Mouse (Mus musculus) midbrain, embryonic 10.5 days (tissue): ENCODE results near the gene Nr3c2. TPM values are rescaled to one million over a fixed set of nuclear protein-coding genes. Genes with fewer than 3 reads are reported as not detected.

Experiments
- DNase-seq: peaks from one replicate; pipeline ENCODE4 v3.0.0-alpha.2; 2017; ENCODE audit warnings: low spot score
- H3K27ac ChIP-seq: fragments of 300-500 bp; sonication (generic); replicated peaks from 2 replicates; pipeline ENCODE4 v1.5.1; 2016; ENCODE audit warnings: mild to moderate bottlenecking
- H3K27me3 ChIP-seq: fragments of 300-500 bp; sonication (generic); 2 replicates; pipeline ENCODE4 v1.6.1; 2016; ENCODE audit warnings: low read depth, mild to moderate bottlenecking; ENCODE audit not compliant: poor library complexity, severe bottlenecking
- H3K36me3 ChIP-seq: fragments of 300-500 bp; sonication (generic); 2 replicates; pipeline ENCODE4 v1.6.1; 2016; ENCODE audit warnings: mild to moderate bottlenecking, moderate library complexity
- H3K4me1 ChIP-seq: fragments of 300-500 bp; sonication (generic); 2 replicates; pipeline ENCODE4 v1.6.1; 2016
- H3K4me3 ChIP-seq: fragments of 300-500 bp; sonication (generic); 2 replicates; pipeline ENCODE4 v1.5.1; 2016; ENCODE audit warnings: mild to moderate bottlenecking, moderate library complexity
- H3K9me3 ChIP-seq: fragments of 300-500 bp; sonication (generic); replicated peaks from 2 replicates; pipeline ENCODE4 v1.6.1; 2016; ENCODE audit warnings: mild to moderate bottlenecking
- WGBS: fragments of 180-500 bp; shearing (Covaris S2); methylation state at CpG from one replicate; pipeline ENCODE4 v1.1.7; 2016; 5-methylcytosine and 5-hydroxymethylcytosine counted together
- polyA plus RNA-seq: library from polyadenylated mRNA; unstranded; fragments of >200 nt; fragmentation: Nextera tagmentation; extraction: Ambion mirVana; gene quantifications from 2 replicates; pipeline ENCODE4 v1.2.1, GENCODE M21; 2016

Nr3c2 gene
- polyA plus RNA-seq, 1 experiment from 2014 or later: 0.26 TPM

DNA sequence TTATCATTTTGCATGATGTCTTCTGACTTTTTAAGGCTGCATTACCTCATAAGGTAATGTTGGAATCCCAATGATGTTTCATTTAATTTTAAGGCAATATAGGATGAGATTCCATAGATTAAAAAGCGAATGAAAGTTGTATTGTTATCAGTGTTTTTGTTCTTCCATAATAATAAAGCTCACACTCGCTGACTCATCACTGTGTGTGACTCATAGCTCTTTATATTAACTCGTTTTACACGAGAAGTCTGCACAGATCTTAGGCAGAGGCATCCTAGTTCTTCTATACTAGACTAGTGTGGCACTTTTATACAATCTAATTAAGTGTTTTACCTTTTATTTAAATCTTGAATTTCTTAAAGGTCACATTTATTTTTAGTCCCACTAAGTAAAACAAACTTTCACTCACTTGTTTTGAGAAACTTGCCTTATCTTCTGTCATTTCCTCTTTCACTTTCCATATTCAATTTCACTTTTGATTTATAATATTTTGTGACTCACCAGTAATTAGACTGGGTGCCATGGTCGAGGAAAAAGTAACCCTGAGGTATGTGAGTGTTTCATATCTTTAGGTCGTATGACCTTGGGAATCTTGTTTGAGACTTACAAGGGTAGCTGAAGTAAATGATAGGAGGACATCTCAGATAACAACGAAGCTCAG lies 217.3 kb downstream of the Nr3c2 start:
- Histone ChIP-seq H3K27ac (no peak overlapping the region), H3K4me3 (no peak overlapping the region), H3K36me3 (no peaks in the 10 kb centered on the region), H3K4me1 (no peaks in the 10 kb centered on the region), H3K27me3 (no peaks in the 10 kb centered on the region), H3K9me3 (no peaks in the 10 kb centered on the region)
- no peak for DNase-seq
- 87% methylated on average over 7 of the region's 7 CpGs for WGBS

- H3K4me1 ChIP-seq: no peaks in the 10 kb centered on the region
Measured at GRCm38 (mm10) chr8:77120810-77121570, 221.7 kb downstream of the Nr3c2 start.

DNA sequence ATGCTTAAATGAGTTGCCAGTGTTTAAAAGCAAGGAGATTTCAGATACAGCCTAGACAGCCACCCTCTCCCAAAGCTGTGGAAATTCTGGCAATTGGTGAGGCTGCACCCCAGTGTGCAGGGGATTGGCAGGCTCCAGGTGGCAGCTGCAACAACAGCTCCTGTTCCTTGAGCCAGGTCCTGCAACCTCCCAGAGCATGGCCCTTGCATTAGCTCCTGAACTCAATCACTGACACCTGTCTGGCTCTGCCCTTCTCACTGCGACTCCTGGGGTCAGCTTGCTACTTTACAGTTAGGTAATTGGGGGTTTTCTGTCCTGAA lies 222.3 kb downstream of the Nr3c2 start:
- DNase-seq: no peak
- H3K36me3 ChIP-seq: no peaks in the 10 kb centered on the region
- H3K27ac ChIP-seq: no peak overlapping the region
- 43% methylated on average over 1 of the region's 1 CpGs for WGBS
- no peaks in the 10 kb centered on the region for H3K9me3 ChIP-seq
- H3K27me3 ChIP-seq: no peaks in the 10 kb centered on the region
- no peaks in the 10 kb centered on the region for H3K4me1 ChIP-seq
- H3K4me3 ChIP-seq: no peak overlapping the region

More at GRCm38 (mm10) chr8:77120810-77121570, 221.7 kb downstream of the Nr3c2 start:
- H3K9me3 ChIP-seq: no peaks in the 10 kb centered on the region
- 74% methylated on average over 10 of the region's 10 CpGs for WGBS
- no peak for DNase-seq
- no peak overlapping the region for H3K4me3 ChIP-seq
- no peaks in the 10 kb centered on the region for H3K27me3 ChIP-seq
- no peaks in the 10 kb centered on the region for H3K36me3 ChIP-seq
- no peak overlapping the region for H3K27ac ChIP-seq

GRCm38 (mm10) chr8:77122300-77122699 lies 223.1 kb downstream of the Nr3c2 start:
- no peak overlapping the region for H3K4me3 ChIP-seq
- no peaks in the 10 kb centered on the region for H3K9me3 ChIP-seq
- H3K27me3 ChIP-seq: no peaks in the 10 kb centered on the region
- no peaks in the 10 kb centered on the region for H3K4me1 ChIP-seq
- 83% methylated on average over 5 of the region's 5 CpGs for WGBS
- no peaks in the 10 kb centered on the region for H3K36me3 ChIP-seq
- DNase-seq: no peak
- no peak overlapping the region for H3K27ac ChIP-seq

GRCm38 (mm10) chr8:77125777-77126176 lies 226.5 kb downstream of the Nr3c2 start:
- no peaks in the 10 kb centered on the region for H3K36me3 ChIP-seq

DNA sequence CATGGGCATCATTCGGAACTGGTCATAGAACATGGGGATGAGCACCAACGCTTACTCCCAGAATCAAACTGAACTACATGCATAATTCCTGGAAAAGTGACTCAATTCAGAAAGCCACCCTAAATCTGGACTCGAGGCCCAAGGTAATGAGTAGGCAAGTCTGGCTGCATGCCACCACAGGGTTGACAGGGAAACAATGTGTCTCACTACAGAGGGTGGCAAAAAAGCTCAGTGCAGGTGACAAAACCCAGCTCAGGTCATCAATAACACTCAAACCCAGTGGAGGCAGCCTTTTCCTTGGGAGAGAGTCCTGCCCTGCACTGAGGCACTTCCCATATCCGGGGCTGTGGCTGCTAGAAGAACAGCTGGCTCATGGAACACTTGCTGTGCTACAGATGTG lies 228.8 kb downstream of the Nr3c2 start:
- DNase-seq: no peak
- Histone ChIP-seq H3K27ac (no peak overlapping the region), H3K36me3 (no peaks in the 10 kb centered on the region), H3K9me3 (no peaks in the 10 kb centered on the region), H3K4me3 (no peak overlapping the region), H3K27me3 (no peaks in the 10 kb centered on the region), H3K4me1 (peaks cover 5% of the 10 kb centered on the region)
- 90% methylated on average over 4 of the region's 4 CpGs for WGBS

More at GRCm38 (mm10) chr8:77125777-77126176, 226.5 kb downstream of the Nr3c2 start:
- H3K4me3 ChIP-seq: no peak overlapping the region
- H3K4me1 ChIP-seq: no peaks in the 10 kb centered on the region
- no peaks in the 10 kb centered on the region for H3K9me3 ChIP-seq
- WGBS: 92% methylated on average over 7 of the region's 7 CpGs
- H3K27me3 ChIP-seq: no peaks in the 10 kb centered on the region
- H3K27ac ChIP-seq: no peak overlapping the region
- no peak for DNase-seq

GRCm38 (mm10) chr8:77132903-77133637 lies 233.8 kb downstream of the Nr3c2 start:
- H3K9me3 ChIP-seq: peaks cover 7% of the 10 kb centered on the region; the same call in 1 of the 2 replicates
- H3K4me3 ChIP-seq: no peak overlapping the region
- 30% methylated on average over 11 of the region's 11 CpGs for WGBS
- H3K36me3 ChIP-seq: no peaks in the 10 kb centered on the region
- no peak overlapping the region for H3K27ac ChIP-seq
- peaks cover 5% of the 10 kb centered on the region for H3K4me1 ChIP-seq
- DNase-seq: peak; percentile 20
- H3K27me3 ChIP-seq: no peaks in the 10 kb centered on the region

- H3K9me3 ChIP-seq: peaks cover 7% of the 10 kb centered on the region; the same call in 1 of the 2 replicates
- H3K4me3 ChIP-seq: no peak overlapping the region
- WGBS: 75% methylated on average over 7 of the region's 7 CpGs
- H3K27me3 ChIP-seq: no peaks in the 10 kb centered on the region
- DNase-seq: no peak
- no peak overlapping the region for H3K27ac ChIP-seq
- H3K36me3 ChIP-seq: no peaks in the 10 kb centered on the region
- peaks cover 5% of the 10 kb centered on the region for H3K4me1 ChIP-seq
Measured at GRCm38 (mm10) chr8:77133797-77134385, 234.6 kb downstream of the Nr3c2 start.

DNA sequence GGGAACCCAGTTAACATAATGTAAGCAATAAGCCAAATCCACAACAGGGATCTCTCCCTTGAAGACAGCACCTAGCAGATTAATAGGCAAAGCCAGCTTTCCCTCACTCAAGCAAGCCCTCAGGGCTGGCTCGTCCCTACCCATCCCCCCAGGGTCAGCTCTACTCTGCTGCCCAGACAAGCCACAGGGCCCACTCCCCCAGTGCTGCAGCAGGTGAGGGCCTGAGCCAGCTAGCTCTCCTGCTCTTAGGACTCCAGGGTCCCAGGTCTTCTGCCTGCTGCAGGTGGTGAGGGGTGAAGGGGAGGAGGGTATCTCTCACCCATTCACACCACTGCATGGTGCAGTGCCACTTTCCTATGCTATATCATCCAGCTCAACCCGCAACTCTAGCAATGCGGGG lies 246.0 kb downstream of the Nr3c2 start:
- Histone ChIP-seq H3K27ac (no peak overlapping the region), H3K9me3 (no peaks in the 10 kb centered on the region; the same call in 1 of the 2 replicates), H3K4me3 (no peak overlapping the region), H3K27me3 (no peaks in the 10 kb centered on the region), H3K4me1 (no peaks in the 10 kb centered on the region), H3K36me3 (no peaks in the 10 kb centered on the region)
- DNase-seq: no peak
- WGBS: 87% methylated on average over 3 of the region's 3 CpGs

GRCm38 (mm10) chr8:77154496-77154895 lies 255.3 kb downstream of the Nr3c2 start:
- 52% methylated on average over 3 of the region's 3 CpGs for WGBS
- no peak overlapping the region for H3K27ac ChIP-seq
- H3K27me3 ChIP-seq: no peaks in the 10 kb centered on the region
- H3K36me3 ChIP-seq: no peaks in the 10 kb centered on the region
- DNase-seq: peak; percentile 29
- H3K9me3 ChIP-seq: no peaks in the 10 kb centered on the region
- H3K4me3 ChIP-seq: no peak overlapping the region
- no peaks in the 10 kb centered on the region for H3K4me1 ChIP-seq

GRCm38 (mm10) chr8:77169320-77169719 lies 270.1 kb downstream of the Nr3c2 start:
- DNase-seq: no peak
- no peaks in the 10 kb centered on the region for H3K4me1 ChIP-seq
- H3K4me3 ChIP-seq: no peak overlapping the region
- H3K9me3 ChIP-seq: no peaks in the 10 kb centered on the region
- 98% methylated on average over 6 of the region's 6 CpGs for WGBS
- no peak overlapping the region for H3K27ac ChIP-seq
- no peaks in the 10 kb centered on the region for H3K27me3 ChIP-seq
- no peaks in the 10 kb centered on the region for H3K36me3 ChIP-seq

DNA sequence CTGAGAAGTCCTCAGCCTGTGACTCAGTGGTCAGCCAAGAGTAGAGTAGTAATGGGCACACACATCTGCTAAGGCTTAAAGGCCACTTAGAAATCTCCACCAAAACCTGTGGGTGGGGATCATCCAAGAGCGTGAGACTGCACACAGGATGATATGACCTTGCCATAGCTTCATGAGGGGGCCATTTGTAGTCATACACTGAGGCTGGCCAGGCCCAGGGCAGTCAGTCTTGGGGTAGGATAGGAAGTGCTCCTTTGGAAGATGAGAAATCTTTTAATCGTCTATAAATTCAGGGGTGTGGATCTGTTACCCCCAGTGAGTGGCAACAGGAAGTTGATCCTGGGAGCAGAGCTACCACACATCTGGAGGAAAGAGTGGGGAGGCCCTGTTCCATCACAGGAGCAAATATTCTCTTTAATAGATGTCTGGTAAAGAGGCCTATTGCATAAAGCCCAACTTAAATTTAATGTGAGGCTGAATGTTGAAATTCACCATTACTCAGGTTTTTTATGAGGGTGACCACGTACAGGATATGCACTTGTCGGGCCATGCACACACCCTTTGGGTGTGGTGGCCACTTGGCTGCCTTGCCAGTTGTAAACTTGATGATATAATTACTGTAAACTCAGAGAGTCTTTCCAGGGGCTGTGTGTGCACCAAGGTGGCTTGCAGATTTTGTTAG lies 270.7 kb downstream of the Nr3c2 start:
- H3K9me3 ChIP-seq: no peaks in the 10 kb centered on the region
- no peaks in the 10 kb centered on the region for H3K27me3 ChIP-seq
- no peaks in the 10 kb centered on the region for H3K4me1 ChIP-seq
- H3K27ac ChIP-seq: no peak overlapping the region
- H3K36me3 ChIP-seq: no peaks in the 10 kb centered on the region
- H3K4me3 ChIP-seq: no peak overlapping the region
- DNase-seq: no peak
- WGBS: 90% methylated on average over 4 of the region's 4 CpGs
